Mouse (Mus musculus) brain, embryonic 14.5 days (tissue): ENCODE measurements around the gene Olfr1338.

Source experiments
- CTCF ChIP-seq: fragments of 200-500 bp; IDR thresholded peaks from 2 replicates; pipeline ENCODE4 v1.5.1; 2012; ENCODE audit warnings: inconsistent platforms, mild to moderate bottlenecking, moderate library complexity, borderline replicate concordance; ENCODE audit not compliant: insufficient read depth, insufficient read length; ENCODE audit errors: extremely low read depth
- POLR2A ChIP-seq: fragments of 200-500 bp; IDR thresholded peaks from 2 replicates; pipeline ENCODE4 v1.6.1; 2012; ENCODE audit warnings: mild to moderate bottlenecking, inconsistent platforms, borderline replicate concordance; ENCODE audit not compliant: poor library complexity, insufficient read depth, insufficient read length, severe bottlenecking; ENCODE audit errors: extremely low read depth

DNA sequence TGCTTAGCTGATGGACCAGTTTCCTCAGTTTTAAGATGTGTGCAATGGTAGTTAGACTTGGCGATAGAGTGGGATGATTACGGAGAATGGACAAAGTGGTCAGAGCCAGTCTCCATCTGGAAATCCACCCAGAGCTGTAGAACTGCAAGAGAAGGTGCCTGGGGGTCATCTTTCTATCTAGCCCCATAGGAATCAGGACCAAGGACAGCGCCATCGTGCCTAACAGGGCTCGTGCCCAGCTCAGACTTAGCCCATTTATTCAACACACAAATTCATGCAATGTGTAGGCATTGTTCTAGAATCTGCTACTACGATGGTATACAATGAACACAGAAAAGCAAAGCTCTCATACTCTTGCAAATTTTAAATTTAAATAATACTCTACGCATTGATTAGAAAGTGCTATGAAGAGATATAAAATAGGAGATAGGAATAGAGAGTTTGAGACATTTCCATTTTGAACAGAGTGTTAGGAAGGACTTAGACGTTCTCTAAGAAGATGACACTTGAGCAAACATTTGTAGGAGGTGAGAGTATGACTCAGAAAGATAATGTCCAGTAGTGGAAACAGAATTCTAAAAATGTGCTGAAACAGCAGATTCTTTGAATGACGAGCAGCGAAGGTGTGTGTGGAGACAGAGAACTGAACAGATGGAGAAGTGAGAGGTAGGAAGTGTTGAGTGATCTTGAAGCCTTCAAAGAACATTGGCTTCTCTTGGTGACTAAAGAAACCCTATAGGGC, 36.6 kb downstream of the Olfr1338 start:
- TF ChIP-seq CTCF: no peak
- TF ChIP-seq POLR2A: no peak
